ENCODE assay signal across 12 mouse cellular contexts in the genomic region with DNA sequence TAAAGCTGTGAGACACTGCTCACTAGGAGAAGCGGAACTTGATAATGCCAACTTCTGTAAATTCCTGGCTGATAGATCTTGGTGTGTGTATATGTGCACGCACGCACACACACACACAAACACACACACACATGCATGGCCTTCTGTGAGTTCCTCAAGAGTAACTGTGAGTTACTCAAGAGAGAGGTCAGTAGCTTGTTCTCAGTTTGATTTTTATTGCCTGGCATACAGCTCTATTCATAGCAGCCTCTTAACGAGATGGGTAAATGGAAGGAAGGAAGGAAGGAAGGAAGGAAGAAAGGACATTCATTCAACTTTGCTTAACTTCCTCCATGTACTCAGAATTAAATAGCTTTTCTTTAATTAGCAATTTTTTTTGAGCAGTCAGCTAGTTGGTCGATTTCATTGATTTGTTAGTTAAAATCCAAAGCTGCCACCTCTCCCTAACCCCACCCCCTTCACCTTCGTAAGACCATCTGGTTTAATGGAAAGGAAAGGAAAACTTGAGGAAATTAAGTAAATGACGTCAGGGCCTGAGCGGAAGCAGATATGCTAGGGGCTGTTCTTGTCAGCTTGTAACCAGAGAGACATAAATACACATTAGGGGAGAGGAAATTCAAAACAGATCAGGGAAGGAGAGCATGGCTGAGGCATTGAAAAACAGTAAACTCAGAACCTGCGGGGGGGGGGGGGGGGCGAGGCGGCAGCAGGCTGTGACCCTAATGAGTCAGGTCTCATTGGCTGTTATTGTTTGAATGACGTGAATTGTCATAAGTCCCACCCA.
DNase-seq lines count a peak whose midpoint lies in the region; ATAC-seq lines count a peak whose summit lies in the region.
"Had no signal": no experiment of that assay in that cellular context is flagged by ENCODE, and none has a peak within 500 bp of the region (broad histone marks: within the 10 kb centered on the region; RNA-seq: fewer than 3 reads in every experiment).

No protein-coding gene starts in this region.

- H3K27me3 ChIP-seq in kidney, embryonic 16.5 days (ENCODE audit: insufficient read depth, low read length): no peaks in the 10 kb centered on the region
- no peaks in the 10 kb centered on the region for H3K27me3 ChIP-seq in kidney, embryonic 14.5 days (ENCODE audit: control insufficient read depth, insufficient read depth, low read length)
- no peaks in the 10 kb centered on the region for H3K27me3 ChIP-seq in embryonic facial prominence, embryonic 10.5 days (replicated peaks; ENCODE audit: low read depth, poor library complexity, severe bottlenecking)

- peak; percentile 12; the same call in 1 of the 2 replicates for ATAC-seq in kidney, embryonic 16.5 days (ENCODE audit: low FRiP score, low TSS enrichment)
- no peak for ATAC-seq in kidney, embryonic 14.5 days (ENCODE audit: low FRiP score, low TSS enrichment)
- peak; percentile 60 to 93 for ATAC-seq in hematopoietic stem cell, adult 5-6 weeks (replicated peaks in 1 of 2; ENCODE audit: insufficient read depth in 1 of 2, low FRiP score in 2 of 2, low TSS enrichment in 1 of 2, low read depth in 1 of 2, poor library complexity in 2 of 2, severe bottlenecking in 2 of 2)

- WGBS in kidney, embryonic 16.5 days: 56% methylated on average over 11 of the region's 12 CpGs
- WGBS in kidney, embryonic 14.5 days: 58% methylated on average over 11 of the region's 12 CpGs
- WGBS in embryonic facial prominence, embryonic 10.5 days: 52% methylated on average over 12 of the region's 12 CpGs

- no peaks in the 10 kb centered on the region for H3K9me3 ChIP-seq in kidney, embryonic 16.5 days (ENCODE audit: low read length)
- no peaks in the 10 kb centered on the region for H3K9me3 ChIP-seq in kidney, embryonic 14.5 days (ENCODE audit: control insufficient read depth, low read length)
- no peaks in the 10 kb centered on the region for H3K9me3 ChIP-seq in embryonic facial prominence, embryonic 10.5 days

- H3K4me3 ChIP-seq in kidney, embryonic 16.5 days (ENCODE audit: low read length): no peak overlapping the region
- H3K4me3 ChIP-seq in kidney, embryonic 14.5 days (ENCODE audit: low read length): no peak overlapping the region
- H3K4me3 ChIP-seq in embryonic facial prominence, embryonic 10.5 days: no peak overlapping the region
- H3K4me3 ChIP-seq: erythroblast, embryonic 14.5 days; left cerebral cortex, adult 2 months had no signal

- peaks cover 4% of the 10 kb centered on the region; the same call in 1 of the 2 replicates for H3K4me1 ChIP-seq in kidney, embryonic 16.5 days (ENCODE audit: insufficient read depth, low read length)
- 0 out of 2 replicates have a peak, but pooled peaks cover 5% of the 10 kb centered on the region for H3K4me1 ChIP-seq in kidney, embryonic 14.5 days (ENCODE audit: control insufficient read depth, insufficient read depth, low read length)
- H3K4me1 ChIP-seq in embryonic facial prominence, embryonic 10.5 days: peaks cover 21% of the 10 kb centered on the region

- no peak overlapping the region for H3K4me2 ChIP-seq in kidney, embryonic 16.5 days (replicated peaks; ENCODE audit: low read depth, low read length)
- H3K4me2 ChIP-seq in kidney, embryonic 14.5 days (replicated peaks; ENCODE audit: low read depth, low read length): no peak overlapping the region

- H3K9ac ChIP-seq in kidney, embryonic 16.5 days (replicated peaks; ENCODE audit: low read length): no peak overlapping the region
- H3K9ac ChIP-seq in kidney, embryonic 14.5 days (ENCODE audit: low read depth, low read length): no peak overlapping the region

- DNase-seq in embryonic facial prominence, embryonic 10.5 days (ENCODE audit: low spot score): peak; percentile 57
- DNase-seq in mesoderm, embryonic 11.5 days (ENCODE audit: low read depth, low spot score): peak; percentile 12
- no peak for DNase-seq in adrenal gland, postnatal 25 days
- no peak for DNase-seq in frontal cortex, postnatal 10 days (ENCODE audit: low spot score in 2 of 2)
- DNase-seq in adrenal gland, postnatal 4 days (ENCODE audit: low spot score in 2 of 2): no peak
- DNase-seq: gastrocnemius, postnatal 14 days; thymus, postnatal 14 days had no signal

- H3K27ac ChIP-seq in kidney, embryonic 16.5 days (ENCODE audit: low read length): peak overlapping the region; percentile 36; the same call in 1 of the 2 replicates
- H3K27ac ChIP-seq in kidney, embryonic 14.5 days (ENCODE audit: low read depth, low read length): no peak overlapping the region
- H3K27ac ChIP-seq in embryonic facial prominence, embryonic 10.5 days (replicated peaks): peak overlapping the region; percentile 54; the same call in 1 of the 2 replicates
- H3K27ac ChIP-seq: left cerebral cortex, adult 2 months had no signal

- H3K36me3 ChIP-seq in kidney, embryonic 16.5 days (ENCODE audit: insufficient read depth, low read length): no peaks in the 10 kb centered on the region
- H3K36me3 ChIP-seq in kidney, embryonic 14.5 days (ENCODE audit: control insufficient read depth, insufficient read depth, low read length): no peaks in the 10 kb centered on the region
- no peaks in the 10 kb centered on the region for H3K36me3 ChIP-seq in embryonic facial prominence, embryonic 10.5 days (replicated peaks)

Comparison
In these comparisons a context has a peak if more than half of its experiments do, and no peak if none do; other contexts are left out.
1. DNase-seq: peak in embryonic facial prominence, embryonic 10.5 days (single experiment) and mesoderm, embryonic 11.5 days (single experiment); none in adrenal gland, postnatal 25 days (single experiment), frontal cortex, postnatal 10 days (0 of 2) and adrenal gland, postnatal 4 days (0 of 2).